Mouse (Mus musculus) liver, adult (tissue): ENCODE data around the gene Rcbtb2.

ENCODE experiments used
- GATA4 ChIP-seq: IDR thresholded peaks from 2 replicates; pipeline ENCODE4 v1.6.1; 2014; ENCODE audit warnings: mild to moderate bottlenecking, low read length; ENCODE audit not compliant: insufficient replicate concordance

The Rcbtb2 gene

DNA sequence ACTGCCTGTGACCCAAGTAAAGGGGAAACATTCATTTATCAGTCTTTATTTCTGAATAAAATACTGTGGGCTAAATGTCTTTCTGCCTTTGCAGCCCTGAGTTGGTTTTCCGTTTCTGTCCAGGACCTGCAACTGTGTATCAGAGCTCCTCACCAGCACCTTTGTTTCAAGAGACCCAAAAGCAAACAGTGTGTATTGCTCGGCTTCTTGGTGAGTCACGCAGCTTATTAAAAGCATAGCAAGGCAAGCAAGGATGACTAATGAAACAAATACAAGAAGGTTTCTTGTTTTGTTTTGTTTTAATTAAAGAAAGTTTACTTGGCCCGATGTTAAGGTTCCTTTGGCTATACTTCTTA lies at the start of gene Rcbtb2:
TSS of gene Rcbtb2 (plus strand) at position 115 of the 356 bp plus-strand sequence.
- TF ChIP-seq GATA4 = no peak

DNA sequence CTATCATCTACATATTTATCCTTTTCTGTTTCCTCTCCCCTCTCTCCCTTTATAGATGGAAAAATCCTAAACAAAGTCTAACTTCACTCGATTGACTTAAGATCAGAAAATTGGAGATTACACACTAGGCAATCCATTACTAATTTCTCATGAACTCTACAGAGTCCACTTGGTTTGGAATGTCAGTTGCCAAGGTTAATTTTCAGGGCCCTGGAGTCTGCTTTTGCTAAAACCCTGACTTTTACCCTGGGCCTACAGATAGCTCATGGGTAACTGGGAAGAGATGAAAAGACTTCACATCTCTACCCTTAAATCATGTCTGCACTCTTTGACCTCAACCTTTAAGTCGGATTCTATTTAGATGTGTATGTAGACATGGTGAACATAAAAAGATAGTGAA lies 39.3 kb upstream of the Rcbtb2 start:
- TF ChIP-seq GATA4 = no peak

DNA sequence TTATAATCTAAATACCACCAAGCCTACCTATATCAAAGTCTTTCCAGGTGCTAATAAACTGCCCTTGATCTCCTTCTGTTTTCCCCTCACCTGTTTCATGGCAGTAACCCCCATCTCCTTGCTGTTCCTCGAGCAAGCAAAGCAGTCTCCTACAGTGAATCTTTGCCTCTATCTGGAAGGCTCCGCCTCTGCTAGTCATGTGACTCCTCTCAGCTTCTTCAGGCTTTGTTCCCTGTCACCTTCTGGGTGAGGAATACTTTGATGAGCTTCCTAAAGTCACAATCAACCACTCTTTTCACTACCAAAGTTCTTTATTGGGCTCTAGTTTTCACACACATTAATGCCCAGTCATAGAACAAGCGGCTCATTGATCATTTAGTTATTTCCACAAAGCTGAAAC lies 36.4 kb upstream of the Rcbtb2 start:
- TF ChIP-seq GATA4 = no peak

DNA sequence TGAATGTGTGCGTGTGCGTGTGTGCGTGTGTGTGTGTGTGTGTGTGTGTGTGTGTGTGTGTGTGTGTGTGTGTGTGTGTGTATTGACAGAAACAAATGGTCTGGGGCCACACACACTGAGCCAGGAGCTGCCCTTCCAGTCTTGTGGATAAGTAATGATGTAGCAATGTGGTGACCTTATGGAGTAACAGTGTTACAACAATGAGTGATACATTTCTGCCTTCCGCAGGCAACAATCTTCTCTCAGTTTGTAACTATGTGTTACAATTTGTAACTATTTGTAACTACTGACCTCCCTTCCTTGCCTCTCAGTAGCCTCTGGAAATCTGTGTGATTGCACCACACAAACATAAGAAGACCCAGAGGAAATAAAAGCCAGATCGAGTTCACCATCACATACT lies 35.6 kb upstream of the Rcbtb2 start:
- TF ChIP-seq GATA4 = no peak

DNA sequence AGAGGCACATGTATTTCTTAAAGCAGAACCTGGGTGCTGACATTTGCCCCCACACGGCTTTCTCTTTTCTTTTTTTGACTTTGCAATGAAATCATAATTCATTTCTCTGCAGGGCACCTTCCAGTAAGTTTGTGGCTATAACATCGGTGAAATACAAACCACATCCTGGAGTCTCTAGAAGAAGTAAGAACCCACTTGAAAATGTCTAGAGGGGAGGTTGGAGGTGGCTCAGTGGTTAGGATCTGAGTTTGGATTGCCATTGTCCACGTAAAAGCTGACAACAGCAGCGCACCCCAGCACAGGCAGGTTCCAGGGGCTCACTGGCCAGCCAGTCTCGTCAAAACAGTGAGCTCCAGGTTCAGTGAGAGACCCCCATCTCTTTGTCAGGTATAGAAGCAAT lies 35.1 kb upstream of the Rcbtb2 start:
- TF ChIP-seq GATA4 = no peak

DNA sequence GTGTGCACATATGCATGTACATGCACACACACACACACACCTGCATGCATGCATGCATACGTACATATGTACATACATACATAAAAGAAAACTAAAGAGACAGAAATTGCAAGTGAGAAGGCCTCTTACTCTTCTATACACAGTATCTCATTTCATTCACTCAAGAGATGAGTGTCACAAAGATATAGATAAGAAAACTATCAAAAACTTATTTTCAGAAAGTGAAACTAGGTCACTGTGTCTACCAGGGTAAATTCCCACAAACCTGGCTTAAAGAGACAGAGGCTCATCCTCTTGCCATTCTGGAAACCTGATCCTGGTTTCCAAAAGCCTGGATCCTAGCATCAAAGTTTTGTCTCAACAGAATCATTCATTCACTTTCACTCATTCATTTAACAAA lies 34.6 kb upstream of the Rcbtb2 start:
- TF ChIP-seq GATA4 = no peak

DNA sequence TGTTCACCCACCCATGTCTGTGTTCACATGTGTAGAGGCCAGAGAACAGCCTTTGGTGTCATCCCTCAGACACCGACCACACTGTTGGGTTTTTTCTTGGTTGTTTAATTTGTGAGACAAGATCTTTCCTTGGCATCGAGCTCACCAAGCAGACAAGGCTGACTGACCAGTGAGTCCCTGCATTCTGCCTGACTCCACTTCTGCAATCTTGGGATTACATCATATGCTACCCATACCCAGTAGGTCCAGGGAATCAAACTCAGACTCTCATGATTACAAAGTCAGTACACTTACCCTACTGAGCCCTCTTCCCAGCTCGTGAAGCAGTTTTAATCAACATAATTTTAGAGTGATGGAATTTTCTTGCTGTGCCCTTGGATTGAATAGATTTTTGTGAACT lies 30.0 kb upstream of the Rcbtb2 start:
- TF ChIP-seq GATA4 = no peak

DNA sequence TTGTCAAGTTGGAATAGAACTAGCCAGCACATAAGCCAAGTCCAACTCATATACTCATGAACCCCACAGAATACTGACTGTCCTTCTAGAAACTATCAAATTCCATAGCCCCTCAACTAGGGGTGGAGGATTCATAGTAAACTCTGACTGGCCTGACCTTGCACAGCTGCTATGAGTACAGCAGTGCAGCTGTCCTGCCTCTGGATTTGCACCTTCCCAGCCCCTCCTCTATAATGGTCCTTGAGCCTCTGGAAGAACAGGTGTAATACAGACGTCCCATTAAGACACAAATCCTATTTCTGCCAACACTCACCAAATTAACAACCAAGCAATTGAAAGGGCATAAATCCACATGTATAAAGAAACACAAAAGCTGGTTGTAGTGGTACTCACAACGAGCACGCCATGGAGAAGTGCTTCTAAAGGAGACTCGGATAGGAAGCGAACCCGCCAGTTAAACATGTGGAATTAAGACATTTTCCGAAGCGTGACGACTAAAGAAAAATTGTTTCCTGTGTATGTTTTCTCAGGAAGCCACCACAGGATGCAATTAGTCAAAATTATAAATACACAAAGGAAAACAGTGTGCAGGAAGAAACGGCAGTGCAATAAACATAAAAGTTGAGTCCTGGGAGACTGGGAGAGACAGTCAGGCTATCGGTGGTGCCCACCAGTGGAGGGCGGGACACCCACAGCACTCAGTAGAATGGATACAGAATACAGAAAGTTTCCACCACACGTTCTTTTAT lies 27.9 kb upstream of the Rcbtb2 start:
- TF ChIP-seq GATA4 = no peak

DNA sequence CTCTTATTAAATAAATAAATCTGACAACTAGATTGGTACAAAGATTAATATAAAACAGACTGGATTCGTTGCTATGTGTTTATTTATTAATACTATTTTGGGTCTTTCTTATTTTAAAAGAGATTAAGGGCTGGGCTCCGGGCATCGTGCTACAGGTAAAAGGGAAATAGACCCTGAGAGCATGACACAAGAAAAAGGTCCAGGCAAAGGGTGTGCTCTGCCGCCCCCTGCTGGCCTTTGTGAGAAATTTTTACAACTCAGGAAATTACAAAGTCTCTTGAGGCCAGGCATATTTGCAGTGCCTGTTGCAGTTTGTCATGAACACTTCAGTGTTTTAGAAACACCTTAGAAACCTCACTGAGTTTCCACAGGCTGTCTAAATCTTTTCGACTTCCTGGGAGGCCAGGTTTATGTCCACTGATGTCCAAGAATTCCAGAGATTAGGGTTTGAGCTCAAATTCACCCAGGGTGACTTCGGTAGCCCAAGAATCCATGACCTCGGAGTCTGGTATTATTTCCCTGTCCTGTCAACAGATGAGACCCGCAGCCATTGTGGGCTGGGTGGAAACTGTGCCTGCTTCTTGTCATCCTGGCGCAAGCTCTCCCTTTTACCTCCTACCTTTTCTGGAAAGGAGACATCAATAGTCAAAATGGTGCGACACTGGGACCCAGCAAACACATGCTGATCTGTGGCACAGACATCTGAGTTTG lies 24.0 kb upstream of the Rcbtb2 start:
- no peak for TF ChIP-seq GATA4

DNA sequence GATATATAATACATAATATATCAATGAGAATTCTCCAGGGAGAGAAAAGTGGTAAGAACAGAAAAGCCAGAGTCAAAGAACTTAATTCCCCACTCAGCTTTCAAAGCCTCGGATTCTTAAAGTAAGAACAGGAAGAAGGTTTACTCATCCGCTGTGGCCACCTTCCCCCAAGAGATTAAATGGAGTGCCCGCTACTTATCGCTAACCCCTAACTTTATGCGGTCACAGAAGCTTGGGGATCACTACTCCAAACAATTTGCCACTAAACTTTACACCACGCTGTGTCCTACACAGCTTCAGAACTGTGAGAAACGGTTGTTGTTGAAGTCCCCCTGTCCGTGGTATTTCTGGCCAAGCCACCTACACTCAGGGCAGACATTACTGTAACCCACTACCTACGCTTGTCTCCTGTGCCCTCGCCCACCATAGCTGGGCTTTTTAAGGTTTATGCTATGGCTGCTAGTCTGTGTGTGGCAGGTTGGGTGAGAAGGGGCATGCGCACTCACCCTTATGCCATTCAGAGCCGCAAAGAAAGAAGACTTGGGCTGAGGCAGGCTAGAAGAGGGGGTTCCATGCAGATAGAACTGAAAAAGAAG lies 20.5 kb upstream of the Rcbtb2 start:
- no peak for TF ChIP-seq GATA4

DNA sequence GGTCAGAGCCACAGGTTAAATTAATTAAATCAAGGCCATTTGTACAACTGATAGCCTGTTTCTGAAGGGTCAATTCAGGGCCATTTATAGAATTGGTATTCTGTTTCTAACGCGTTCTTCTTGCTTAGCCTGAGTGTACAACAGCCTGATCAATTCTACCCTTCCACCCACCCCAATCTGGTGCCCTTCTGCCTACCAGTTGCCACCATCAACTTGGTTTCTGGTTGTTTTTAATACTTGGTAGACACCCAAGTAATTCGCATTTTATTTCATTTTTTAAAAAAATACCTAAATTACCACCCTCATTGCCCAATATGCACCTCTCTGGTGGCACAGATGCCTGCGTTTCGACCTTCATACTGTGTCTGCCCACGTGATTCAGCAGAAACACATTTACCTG lies 17.9 kb upstream of the Rcbtb2 start:
- TF ChIP-seq GATA4 = no peak

DNA sequence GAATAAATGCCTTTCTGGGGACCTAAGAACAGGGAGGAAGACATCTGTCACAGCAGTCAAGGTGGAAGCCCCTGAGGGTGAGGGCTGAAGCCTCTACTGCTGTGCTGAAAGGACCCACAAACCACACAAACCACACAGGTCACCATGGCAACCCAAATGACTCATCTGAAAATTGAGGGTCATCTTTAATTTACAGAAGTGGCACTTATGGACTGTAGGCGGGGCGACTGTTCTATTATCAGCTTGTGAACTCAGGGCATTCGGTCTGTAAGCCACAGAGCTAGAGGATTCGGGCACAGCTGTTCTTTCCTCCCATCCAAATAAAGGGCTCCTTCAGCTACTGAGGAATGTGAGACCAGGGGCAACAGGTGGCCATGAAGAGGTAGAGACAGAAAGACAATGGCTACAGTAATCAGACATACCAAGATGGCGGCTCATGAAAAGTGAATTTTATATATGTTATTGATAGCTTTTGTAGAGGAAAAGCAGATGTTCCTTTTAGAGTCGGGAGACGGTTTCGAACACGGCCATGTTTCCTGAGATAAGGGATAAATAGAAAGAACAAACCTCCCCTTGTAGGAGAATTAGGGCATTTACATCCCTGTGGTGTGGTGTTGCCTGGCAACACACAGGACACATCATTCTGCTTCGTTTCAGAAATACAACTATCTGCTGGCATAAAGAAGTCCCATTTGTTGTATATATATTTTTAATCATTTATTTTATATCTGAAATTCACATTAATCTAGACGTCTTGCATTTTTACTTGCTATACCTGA lies 17.2 kb upstream of the Rcbtb2 start:
- TF ChIP-seq GATA4 = no peak

DNA sequence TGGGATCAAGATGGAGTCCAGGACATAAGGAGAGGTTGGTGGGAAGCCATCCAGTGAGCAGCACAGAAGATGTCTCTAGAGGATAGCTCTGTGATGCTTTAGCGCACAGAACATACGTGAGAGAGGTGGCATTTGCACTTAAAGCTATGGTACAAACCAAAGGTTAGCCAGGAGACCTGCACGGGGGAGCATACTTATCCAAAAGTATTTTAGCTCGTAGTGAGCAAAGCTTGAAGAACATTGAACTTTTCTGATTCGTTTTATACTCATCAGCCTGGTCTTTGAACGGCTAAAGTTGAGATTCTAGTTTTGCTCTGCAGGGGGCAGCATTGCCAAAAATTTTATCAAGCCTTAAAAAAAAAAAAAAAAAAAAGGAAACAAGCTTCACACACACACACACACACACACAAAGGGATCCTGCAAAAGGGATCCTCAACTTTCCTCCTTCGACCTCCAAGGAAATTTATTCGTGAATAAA lies 16.6 kb upstream of the Rcbtb2 start:
- TF ChIP-seq GATA4 = no peak

DNA sequence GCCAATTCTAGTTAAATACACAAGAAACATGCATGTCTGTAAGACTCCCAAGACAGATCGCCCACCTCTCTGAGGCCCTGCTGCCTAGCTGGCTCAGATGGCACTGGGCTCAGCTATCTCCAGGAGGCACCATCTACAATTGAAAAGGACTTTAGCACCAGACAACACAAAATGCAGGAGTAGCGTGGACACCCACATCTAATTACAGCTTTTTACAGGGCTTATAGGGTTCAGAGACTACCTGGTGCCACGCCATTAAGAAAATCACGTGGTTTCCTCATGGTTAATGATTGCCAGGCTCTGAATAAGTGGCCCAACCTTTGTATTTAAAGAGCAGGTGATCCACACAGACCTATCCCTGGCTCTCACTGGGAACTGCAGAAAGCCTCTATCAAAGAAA lies 15.9 kb upstream of the Rcbtb2 start:
- TF ChIP-seq GATA4 = no peak

DNA sequence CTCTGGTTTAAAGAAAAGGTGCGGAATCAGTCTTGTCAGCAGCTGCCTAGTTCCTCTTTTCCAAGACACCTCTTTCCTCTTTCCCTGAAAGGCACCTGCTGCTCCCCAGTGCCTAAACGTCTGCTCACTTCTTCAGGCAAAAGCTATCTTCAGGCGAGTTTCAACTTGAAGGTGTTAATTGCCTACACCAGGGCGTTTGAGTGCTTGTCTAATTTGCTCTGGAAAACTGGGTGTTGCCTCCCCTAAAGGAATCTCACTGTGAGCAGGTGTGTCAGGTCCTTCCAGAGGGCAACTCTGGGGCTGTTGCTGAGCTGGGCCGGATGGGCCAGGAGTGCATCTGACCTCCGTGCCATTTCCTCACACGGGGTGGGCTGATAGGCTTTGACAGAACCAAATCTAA lies 15.5 kb upstream of the Rcbtb2 start:
- TF ChIP-seq GATA4 = no peak
